Comparison of ENCODE assay signal across 12 mouse cellular contexts in the genomic region with DNA sequence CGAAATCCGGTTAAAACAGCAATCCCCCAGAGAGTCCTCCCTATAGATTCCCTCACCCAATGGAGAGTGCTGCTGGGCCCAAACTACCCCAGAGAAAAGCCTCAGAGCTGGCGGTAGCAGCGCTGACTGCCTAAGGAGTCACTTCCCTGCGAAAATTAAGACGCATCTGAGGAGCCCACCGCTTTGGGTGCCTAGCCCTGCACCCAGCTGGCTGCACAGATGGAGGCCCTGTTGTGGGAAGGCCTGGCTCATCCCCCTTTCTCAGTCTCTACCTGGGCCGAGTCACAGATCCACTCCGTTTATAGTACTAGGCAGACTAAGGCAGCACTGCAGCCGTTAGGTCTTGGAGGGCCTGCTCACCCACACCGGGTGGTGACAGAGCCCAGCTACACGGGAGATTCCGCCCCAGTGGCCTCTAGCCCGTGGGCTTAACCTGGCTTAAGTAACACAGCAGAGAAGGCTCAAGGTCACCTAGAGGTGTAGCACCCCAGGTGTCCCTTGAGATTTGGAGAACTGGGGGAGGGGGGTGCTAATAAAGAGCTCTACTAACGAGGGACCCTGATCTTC. TPM values are rescaled to one million over a fixed set of nuclear protein-coding genes. Genes with fewer than 3 reads are reported as not detected.
A peak's percentile ranks its signal among the peaks of the same experiment; 100 is the strongest.
DNase-seq lines count a peak whose midpoint lies in the region; ATAC-seq and TF ChIP-seq lines count a peak whose summit lies in the region.
"Had no signal": no experiment of that assay in that cellular context is flagged by ENCODE, and none has a peak within 500 bp of the region (broad histone marks: within the 10 kb centered on the region; RNA-seq: fewer than 3 reads in every experiment).

No protein-coding gene starts in this region.

- intact Hi-C loops in left cerebral cortex, adult 2 months (cut with DNase I), result loop anchor here (5.0 kb wide), 1 partner anchor 191 kb away; no protein-coding TSS in a partner anchor
- intact Hi-C loops in left cerebral cortex, postnatal 10 days (cut with DNase I), result loop anchor here (5.0 to 10.0 kb wide), 4 partner anchors 81 to 311 kb away; no protein-coding TSS in a partner anchor

- H3K9me3 ChIP-seq in forebrain, embryonic 13.5 days (replicated peaks), result no peaks in the 10 kb centered on the region
- H3K9me3 ChIP-seq in kidney, embryonic 15.5 days (replicated peaks), result no peaks in the 10 kb centered on the region
- no peaks in the 10 kb centered on the region for H3K9me3 ChIP-seq in neural tube, embryonic 14.5 days (ENCODE audit: control insufficient read depth, low read length)

- H3K4me3 ChIP-seq in left cerebral cortex, adult 2 months, result peak overlapping the region; percentile 44
- H3K4me3 ChIP-seq in forebrain, embryonic 13.5 days, result peak overlapping the region; percentile 80
- peak overlapping the region; percentile 64 for H3K4me3 ChIP-seq in kidney, embryonic 15.5 days (replicated peaks)
- peak overlapping the region; percentile 36; the same call in 1 of the 2 replicates for H3K4me3 ChIP-seq in neural tube, embryonic 14.5 days (ENCODE audit: low read depth, low read length)

- H3K9ac ChIP-seq in forebrain, embryonic 13.5 days, result peak overlapping the region; percentile 98
- peak overlapping the region; percentile 62 for H3K9ac ChIP-seq in kidney, embryonic 15.5 days
- no peak overlapping the region for H3K9ac ChIP-seq in neural tube, embryonic 14.5 days (replicated peaks; ENCODE audit: low read depth, low read length)

- ATAC-seq in forebrain, embryonic 13.5 days, result peak; percentile 15; the same call in 1 of the 2 replicates
- no peak for ATAC-seq in kidney, embryonic 15.5 days (replicated peaks; ENCODE audit: low FRiP score)
- ATAC-seq in neural tube, embryonic 14.5 days (ENCODE audit: low read depth), result no peak

- H3K36me3 ChIP-seq in forebrain, embryonic 13.5 days (ENCODE audit: poor library complexity, severe bottlenecking), result no peaks in the 10 kb centered on the region
- no peaks in the 10 kb centered on the region for H3K36me3 ChIP-seq in kidney, embryonic 15.5 days
- no peaks in the 10 kb centered on the region for H3K36me3 ChIP-seq in neural tube, embryonic 14.5 days (ENCODE audit: control insufficient read depth, insufficient read depth, low read length)

- WGBS in forebrain, embryonic 13.5 days, result 6% methylated on average over 15 of the region's 15 CpGs
- 6% methylated on average over 15 of the region's 15 CpGs for WGBS in kidney, embryonic 15.5 days
- 7% methylated on average over 15 of the region's 15 CpGs for WGBS in neural tube, embryonic 14.5 days

- TF ChIP-seq CTCF in left cerebral cortex, adult 2 months (IDR thresholded peaks at IDR 0.05), result no peak

- peak overlapping the region; percentile 88 for H3K4me2 ChIP-seq in forebrain, embryonic 13.5 days
- H3K4me2 ChIP-seq in kidney, embryonic 15.5 days, result peak overlapping the region; percentile 93
- peak overlapping the region; percentile 50; the same call in 1 of the 2 replicates for H3K4me2 ChIP-seq in neural tube, embryonic 14.5 days (ENCODE audit: low read depth, low read length)

- H3K27me3 ChIP-seq in forebrain, embryonic 13.5 days, result peaks cover 63% of the 10 kb centered on the region
- H3K27me3 ChIP-seq in kidney, embryonic 15.5 days, result peaks cover 98% of the 10 kb centered on the region
- H3K27me3 ChIP-seq in neural tube, embryonic 14.5 days (ENCODE audit: control insufficient read depth, insufficient read depth, low read length), result peaks cover 44% of the 10 kb centered on the region

- H3K4me1 ChIP-seq in forebrain, embryonic 13.5 days, result peaks cover 75% of the 10 kb centered on the region
- peaks cover 47% of the 10 kb centered on the region for H3K4me1 ChIP-seq in kidney, embryonic 15.5 days
- H3K4me1 ChIP-seq in neural tube, embryonic 14.5 days (ENCODE audit: control insufficient read depth, insufficient read depth, low read length), result peaks cover 10% of the 10 kb centered on the region; the same call in 1 of the 2 replicates

- DNase-seq in left cerebral cortex, adult 2 months (ENCODE audit: extremely low spot score in 1 of 2, low spot score in 2 of 2), result no peak
- no peak for DNase-seq in left cerebral cortex, postnatal 10 days (ENCODE audit: extremely low spot score in 1 of 2, low spot score in 2 of 2)
- DNase-seq in frontal cortex, postnatal 14 days (ENCODE audit: low spot score in 2 of 2), result no peak
- DNase-seq in thymus, adult 18-20 months, result no peak
- no peak for DNase-seq in T-cell, adult 2 months (ENCODE audit: low spot score)
- DNase-seq: cerebellum, adult 9-10 months; spleen, adult 18-20 months had no signal

- peak overlapping the region; percentile 66 for H3K27ac ChIP-seq in left cerebral cortex, adult 2 months
- peak overlapping the region; percentile 95 for H3K27ac ChIP-seq in forebrain, embryonic 13.5 days
- peak overlapping the region; percentile 94 for H3K27ac ChIP-seq in kidney, embryonic 15.5 days
- H3K27ac ChIP-seq in neural tube, embryonic 14.5 days (ENCODE audit: low read depth, low read length), result no peak overlapping the region

RNA-seq across cellular contexts. Expression of a gene that starts 1.7 kb away (rescaled TPM):
- 1 to 10 TPM; 8.2 to 9.6 TPM for total RNA-seq in left cerebral cortex, adult 2 months (2021)
- 1 to 10 TPM; 4.9 to 6.1 TPM for total RNA-seq in left cerebral cortex, postnatal 10 days (2021)
- 37.6 and 41.3 TPM in 2 replicates for polyA plus RNA-seq in forebrain, embryonic 13.5 days (2015; fragmentation: Nextera tagmentation; extraction: Ambion mirVana)
- 22.0 and 22.1 TPM in 2 replicates for polyA plus RNA-seq in kidney, embryonic 15.5 days (2015; fragmentation: Nextera tagmentation; extraction: Ambion mirVana)
- polyA plus RNA-seq in neural tube, embryonic 14.5 days (2014; fragmentation: Nextera tagmentation; extraction: Ambion mirVana), result 4.6 and 5.7 TPM in 2 replicates

RNA-seq across cellular contexts. Expression of a gene that starts 29.3 kb away (rescaled TPM):
- not detected for total RNA-seq in left cerebral cortex, adult 2 months (2021)
- total RNA-seq in left cerebral cortex, postnatal 10 days (2021), result not detected
- polyA plus RNA-seq in forebrain, embryonic 13.5 days (2015; fragmentation: Nextera tagmentation; extraction: Ambion mirVana), result not detected in 2 replicates
- not detected in 2 replicates for polyA plus RNA-seq in kidney, embryonic 15.5 days (2015; fragmentation: Nextera tagmentation; extraction: Ambion mirVana)
- polyA plus RNA-seq in neural tube, embryonic 14.5 days (2014; fragmentation: Nextera tagmentation; extraction: Ambion mirVana), result not detected in 2 replicates
- total RNA-seq: ES-E14; left cerebral cortex, postnatal 14 days had no signal
